Mouse (Mus musculus) erythroblast, embryonic 14.5 days (primary cell): ENCODE data around the gene Gpc3.

Experiments used
- GATA1 ChIP-seq: IDR thresholded peaks from 2 replicates; pipeline ENCODE4 v1.6.1; 2012; ENCODE audit warnings: low read length, inconsistent platforms, mixed read lengths
- TAL1 ChIP-seq: IDR thresholded peaks from 3 replicates; pipeline ENCODE4 v1.6.1; 2012; ENCODE audit warnings: low read length, inconsistent platforms, mixed read lengths

DNA sequence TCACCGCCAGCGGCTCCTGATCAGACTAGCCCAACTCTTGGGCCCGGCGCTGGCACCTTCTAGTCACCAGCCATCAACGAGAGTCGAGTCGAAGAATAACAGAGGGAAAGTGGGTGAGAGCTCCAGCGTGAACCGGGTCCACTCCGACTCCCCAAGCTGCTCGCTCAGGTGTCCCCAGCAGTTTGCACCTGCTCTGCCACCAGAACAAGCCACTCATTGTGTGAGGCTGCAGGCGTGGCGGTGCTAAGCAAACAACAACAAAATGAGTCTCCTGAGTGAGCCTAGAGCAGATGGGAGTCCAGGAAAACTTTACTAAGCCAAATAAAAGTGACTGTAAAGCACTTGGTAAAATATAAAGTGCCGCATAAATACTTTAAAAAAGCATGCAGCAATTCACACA is 239.5 kb downstream of the Gpc3 start:
- TF ChIP-seq TAL1: no peak
- no peak for TF ChIP-seq GATA1
